Mouse (Mus musculus) forebrain, embryonic 11.5 days (tissue): ENCODE results near the gene Kat6b. TPM values are rescaled to one million over a fixed set of nuclear protein-coding genes. Genes with fewer than 3 reads are reported as not detected.

Experiments used
- ATAC-seq: fragments of 200-750 bp; cut with Nextera tagmentation; replicated peaks from 2 replicates; pipeline ENCODE4 v1.8.0; 2017; ENCODE audit warnings: moderate TSS enrichment; ENCODE audit not compliant: low FRiP score
- DNase-seq: peaks from one replicate; pipeline ENCODE4 v3.0.0-alpha.2; 2017; ENCODE audit warnings: low spot score
- H3K27ac ChIP-seq: fragments of 300-500 bp; sonication (generic); 2 replicates; pipeline ENCODE4 v1.5.1; 2014; ENCODE audit warnings: low read depth, low read length
- H3K27me3 ChIP-seq: fragments of 300-500 bp; sonication (generic); 2 replicates; pipeline ENCODE4 v1.6.1; 2014; ENCODE audit warnings: mild to moderate bottlenecking, low read length, mixed read lengths; ENCODE audit not compliant: control insufficient read depth, insufficient read depth
- H3K36me3 ChIP-seq: fragments of 300-500 bp; sonication (generic); 2 replicates; pipeline ENCODE4 v1.6.1; 2014; ENCODE audit warnings: mild to moderate bottlenecking, low read length, moderate library complexity, mixed read lengths; ENCODE audit not compliant: control insufficient read depth, insufficient read depth
- H3K4me1 ChIP-seq: fragments of 300-500 bp; sonication (generic); replicated peaks from 2 replicates; pipeline ENCODE4 v1.6.1; 2014; ENCODE audit warnings: low read length, mixed read lengths; ENCODE audit not compliant: control insufficient read depth, insufficient read depth
- H3K4me2 ChIP-seq: fragments of 300-500 bp; sonication (generic); 2 replicates; pipeline ENCODE4 v1.6.1; 2014; ENCODE audit warnings: low read depth, mild to moderate bottlenecking, low read length, moderate library complexity, mixed read lengths; ENCODE audit not compliant: severe bottlenecking
- H3K4me3 ChIP-seq: fragments of 300-500 bp; sonication (generic); 2 replicates; pipeline ENCODE4 v1.5.1; 2014; ENCODE audit warnings: low read depth, low read length
- H3K9ac ChIP-seq: fragments of 300-500 bp; sonication (generic); 2 replicates; pipeline ENCODE4 v1.6.1; 2014; ENCODE audit warnings: low read length
- H3K9me3 ChIP-seq: fragments of 300-500 bp; sonication (generic); 2 replicates; pipeline ENCODE4 v1.6.1; 2016; ENCODE audit warnings: low read length, mixed read lengths; ENCODE audit not compliant: control insufficient read depth
- WGBS: fragments of 180-500 bp; shearing (Covaris S2); extraction: QIAGEN DNeasy Blood & Tissue Kit; methylation state at CpG from one replicate; pipeline ENCODE4 v1.1.7; 2014; 5-methylcytosine and 5-hydroxymethylcytosine counted together
- polyA plus RNA-seq: library from polyadenylated mRNA; unstranded; fragments of >200 nt; fragmentation: Nextera tagmentation; extraction: Ambion mirVana; gene quantifications from 2 replicates; pipeline ENCODE4 v1.2.1, GENCODE M21; 2014

The Kat6b gene
- 33.1 and 34.5 TPM in 2 replicates for polyA plus RNA-seq

DNA sequence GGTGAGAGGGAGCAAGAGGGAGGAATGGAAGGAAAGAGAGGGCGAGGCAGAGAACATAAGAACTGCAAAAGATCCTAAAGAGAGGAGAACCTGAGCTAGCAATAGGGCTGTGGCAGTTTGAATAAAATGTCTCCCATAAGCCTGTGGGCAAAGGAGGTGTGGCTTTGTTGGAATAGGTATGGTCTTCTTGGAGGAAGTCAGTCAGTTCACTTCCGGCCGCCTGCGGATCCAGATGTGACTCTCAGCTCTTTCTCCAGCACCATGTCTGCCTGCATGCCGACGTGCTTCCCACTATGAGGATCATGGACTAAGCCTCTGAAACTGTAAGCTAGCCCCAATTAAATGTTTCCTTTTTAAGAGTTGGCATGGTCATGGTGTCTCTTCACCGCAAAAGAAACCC is at the start of gene Kat6b:
Gene Kat6b (plus strand): TSS at position 204 of the 400 bp plus-strand sequence.
- DNase-seq (no peak), ATAC-seq (no peak)
- Histone ChIP-seq H3K36me3 (no peaks in the 10 kb centered on the region), H3K4me2 (no peak within 1 kb of the TSS), H3K9me3 (no peaks in the 10 kb centered on the region), H3K4me1 (no peaks in the 10 kb centered on the region), H3K4me3 (no peak within 1 kb of the TSS), H3K27ac (no peak within 1 kb of the TSS), H3K9ac (no peak within 1 kb of the TSS), H3K27me3 (no peaks in the 10 kb centered on the region)
- WGBS, result 94% methylated on average over 7 of the region's 7 CpGs

DNA sequence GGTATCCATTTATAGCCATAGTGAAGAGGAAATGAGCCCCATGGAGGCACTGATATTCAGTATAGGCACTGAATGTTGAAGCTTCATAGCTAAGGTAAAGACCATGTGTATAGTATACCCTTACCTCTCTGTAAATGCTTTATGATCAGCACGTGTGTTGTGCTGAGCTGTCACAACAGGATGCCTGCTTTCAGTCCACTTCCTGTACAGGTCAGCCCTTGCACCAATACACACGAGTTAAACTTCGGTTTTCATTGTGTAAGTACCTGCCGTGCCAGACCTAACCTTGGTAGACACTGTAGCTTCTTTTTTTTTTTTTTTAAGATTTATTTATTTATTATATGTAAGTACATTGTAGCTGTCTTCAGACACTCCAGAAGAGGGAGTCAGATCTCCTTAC is 47.8 kb upstream of the Kat6b start:
- no peak for ATAC-seq
- H3K36me3 ChIP-seq, result no peaks in the 10 kb centered on the region
- no peaks in the 10 kb centered on the region for H3K27me3 ChIP-seq
- no peak overlapping the region for H3K4me2 ChIP-seq
- H3K27ac ChIP-seq, result no peak overlapping the region
- H3K9ac ChIP-seq, result no peak overlapping the region
- WGBS, result 88% methylated on average over 4 of the region's 4 CpGs
- peaks cover under 1% of the 10 kb centered on the region; the same call in 1 of the 2 replicates for H3K4me1 ChIP-seq
- DNase-seq, result peak; percentile 16
- H3K4me3 ChIP-seq, result no peak overlapping the region
- H3K9me3 ChIP-seq, result no peaks in the 10 kb centered on the region

DNA sequence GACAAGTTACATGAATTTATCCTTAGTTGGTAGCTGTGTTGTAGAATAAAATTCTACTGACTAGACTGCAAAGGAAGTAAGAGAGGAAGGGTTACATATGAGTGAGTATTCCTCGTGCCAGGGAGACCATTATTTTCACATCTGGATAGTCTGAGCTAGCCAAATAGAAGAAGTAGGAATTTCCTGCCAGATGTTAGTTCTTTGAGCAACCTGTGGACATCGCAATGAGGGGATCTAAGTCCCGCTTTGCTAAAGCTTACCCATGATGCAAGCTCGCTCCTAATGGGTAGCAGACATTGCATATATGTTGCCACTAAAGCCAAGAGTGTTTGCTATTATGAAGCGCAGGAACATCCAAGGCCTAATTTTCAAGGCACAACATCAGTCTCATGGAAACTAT is 47.2 kb upstream of the Kat6b start:
- Histone ChIP-seq H3K4me3 (no peak overlapping the region), H3K36me3 (no peaks in the 10 kb centered on the region), H3K27me3 (no peaks in the 10 kb centered on the region), H3K27ac (no peak overlapping the region), H3K4me1 (no peaks in the 10 kb centered on the region), H3K9ac (no peak overlapping the region), H3K4me2 (no peak overlapping the region), H3K9me3 (no peaks in the 10 kb centered on the region)
- 87% methylated on average over 5 of the region's 5 CpGs for WGBS
- DNase-seq (peak; percentile 21), ATAC-seq (no peak)

- no peak overlapping the region for H3K9ac ChIP-seq
- H3K4me2 ChIP-seq, result no peak overlapping the region
- no peaks in the 10 kb centered on the region for H3K9me3 ChIP-seq
- WGBS, result 71% methylated on average over 9 of the region's 9 CpGs
- ATAC-seq (no peak), DNase-seq (peak; percentile 2)
- no peak overlapping the region for H3K27ac ChIP-seq
- H3K36me3 ChIP-seq, result no peaks in the 10 kb centered on the region
- H3K4me3 ChIP-seq, result no peak overlapping the region
- H3K4me1 ChIP-seq, result no peaks in the 10 kb centered on the region
- H3K27me3 ChIP-seq, result no peaks in the 10 kb centered on the region
Observed at GRCm38 (mm10) chr14:21434686-21435085, 46.5 kb upstream of the Kat6b start.

GRCm38 (mm10) chr14:21439785-21440184 is 41.4 kb upstream of the Kat6b start:
- 46% methylated on average over 4 of the region's 4 CpGs for WGBS

DNA sequence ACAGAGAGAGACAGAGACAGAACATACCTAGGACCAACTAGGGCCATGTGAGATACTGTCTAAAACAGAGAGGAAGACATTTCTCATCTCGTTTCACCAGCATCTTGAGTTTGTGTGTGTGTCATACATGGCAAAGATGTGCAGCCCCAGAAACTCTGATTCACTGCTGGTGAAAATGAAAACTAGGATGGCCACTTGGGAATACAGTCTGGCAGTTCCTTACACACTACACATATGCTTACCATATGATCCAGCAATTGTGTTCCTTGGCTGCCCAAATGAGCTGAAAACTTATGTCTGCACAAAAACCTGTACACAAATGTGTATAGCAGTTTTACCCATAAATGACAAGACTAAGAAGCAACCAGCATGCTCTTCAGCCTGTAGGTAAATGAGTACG is 40.7 kb upstream of the Kat6b start:
- Histone ChIP-seq H3K27me3 (no peaks in the 10 kb centered on the region), H3K36me3 (no peaks in the 10 kb centered on the region), H3K9me3 (no peaks in the 10 kb centered on the region), H3K4me3 (no peak overlapping the region), H3K4me1 (no peaks in the 10 kb centered on the region), H3K4me2 (no peak overlapping the region), H3K27ac (no peak overlapping the region), H3K9ac (no peak overlapping the region)
- ATAC-seq (no peak), DNase-seq (no peak)
- 85% methylated on average over 2 of the region's 2 CpGs for WGBS

More at GRCm38 (mm10) chr14:21439785-21440184, 41.4 kb upstream of the Kat6b start:
- Histone ChIP-seq H3K4me2 (no peak overlapping the region), H3K36me3 (no peaks in the 10 kb centered on the region), H3K9ac (no peak overlapping the region), H3K4me1 (no peaks in the 10 kb centered on the region), H3K27ac (no peak overlapping the region), H3K4me3 (no peak overlapping the region), H3K9me3 (no peaks in the 10 kb centered on the region), H3K27me3 (no peaks in the 10 kb centered on the region)
- no peak for DNase-seq
- ATAC-seq, result no peak

GRCm38 (mm10) chr14:21441772-21442533 is 39.3 kb upstream of the Kat6b start:
- ATAC-seq (no peak), DNase-seq (no peak)
- Histone ChIP-seq H3K9me3 (no peaks in the 10 kb centered on the region), H3K4me1 (no peaks in the 10 kb centered on the region), H3K4me2 (no peak overlapping the region), H3K27ac (no peak overlapping the region), H3K9ac (no peak overlapping the region), H3K36me3 (no peaks in the 10 kb centered on the region), H3K27me3 (no peaks in the 10 kb centered on the region), H3K4me3 (no peak overlapping the region)
- WGBS, result 78% methylated on average over 10 of the region's 10 CpGs

GRCm38 (mm10) chr14:21452581-21452980 is 28.7 kb upstream of the Kat6b start:
- no peak overlapping the region for H3K9ac ChIP-seq
- no peak overlapping the region for H3K4me2 ChIP-seq
- 74% methylated on average over 4 of the region's 4 CpGs for WGBS
- H3K9me3 ChIP-seq, result no peaks in the 10 kb centered on the region
- no peak overlapping the region for H3K4me3 ChIP-seq
- H3K36me3 ChIP-seq, result no peaks in the 10 kb centered on the region
- DNase-seq, result no peak
- ATAC-seq, result no peak
- H3K27me3 ChIP-seq, result no peaks in the 10 kb centered on the region
- H3K27ac ChIP-seq, result no peak overlapping the region
- H3K4me1 ChIP-seq, result no peaks in the 10 kb centered on the region

GRCm38 (mm10) chr14:21453896-21454295 is 27.3 kb upstream of the Kat6b start:
- Histone ChIP-seq H3K4me1 (no peaks in the 10 kb centered on the region), H3K4me3 (no peak overlapping the region), H3K9me3 (no peaks in the 10 kb centered on the region), H3K9ac (no peak overlapping the region), H3K4me2 (no peak overlapping the region), H3K27ac (no peak overlapping the region), H3K27me3 (no peaks in the 10 kb centered on the region), H3K36me3 (no peaks in the 10 kb centered on the region)
- WGBS, result 91% methylated on average over 2 of the region's 2 CpGs
- no peak for ATAC-seq
- no peak for DNase-seq
